Mouse (Mus musculus): Measurements from ENCODE around the gene Lbr. TPM values are rescaled to one million over a fixed set of nuclear protein-coding genes. Genes with fewer than 3 reads are reported as not detected.
A peak's percentile ranks its signal among the peaks of the same experiment; 100 is the strongest.
"Not testable (repeated sequence)": the region's sequence is repeated elsewhere in the genome, so short reads cannot be mapped to it uniquely, and the experiment has no call there.

Gene Lbr
- polyA plus RNA-seq, 1 experiment from 2014 or later, result 133 TPM

- Histone ChIP-seq H3K4me3 (replicated peaks) (no peak overlapping the region), H3K27ac (no peak overlapping the region), H3K4me1 (no peaks in the 10 kb centered on the region), H3K4me2 (no peak overlapping the region), H3K9ac (no peak overlapping the region), H3K36me3 (peaks cover 68% of the 10 kb centered on the region), H3K9me3 (no peaks in the 10 kb centered on the region), H3K27me3 (replicated peaks) (no peaks in the 10 kb centered on the region)
- no peak for ATAC-seq (ENCODE audit: insufficient read depth, low FRiP score, low read depth)
- 85% methylated on average over 5 of the region's 5 CpGs for whole genome bisulfite sequencing
Observed at GRCm38 (mm10) chr1:181832720-181833119, 10.1 kb downstream of the Lbr start.

DNA sequence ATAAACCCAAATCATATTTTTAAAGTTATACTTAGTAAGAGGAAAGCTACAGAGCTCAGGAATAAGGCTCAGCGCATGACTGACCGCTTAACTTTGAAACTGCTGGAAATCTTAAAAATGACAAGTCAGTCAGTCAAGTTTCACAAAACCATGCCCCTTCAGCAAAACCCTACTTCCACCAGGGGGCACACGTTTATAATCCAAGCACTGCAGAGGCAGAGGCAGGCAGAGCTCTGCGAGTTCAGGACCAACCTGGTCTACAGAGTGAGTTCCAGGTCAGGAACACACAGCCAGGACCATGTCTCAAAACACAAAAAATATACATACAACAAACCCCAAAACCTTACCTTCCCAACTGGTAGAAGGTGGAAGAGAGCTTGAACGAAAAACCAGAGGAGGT lies 14.5 kb downstream of the Lbr start:
- peaks cover 75% of the 10 kb centered on the region for H3K36me3 ChIP-seq
- no peak overlapping the region for H3K4me2 ChIP-seq
- 88% methylated on average over 5 of the region's 5 CpGs for WGBS
- H3K4me1 ChIP-seq, result no peaks in the 10 kb centered on the region
- H3K27ac ChIP-seq, result no peak overlapping the region
- no peak overlapping the region for H3K9ac ChIP-seq
- H3K27me3 ChIP-seq (replicated peaks), result no peaks in the 10 kb centered on the region
- H3K9me3 ChIP-seq, result no peaks in the 10 kb centered on the region
- ATAC-seq (ENCODE audit: insufficient read depth, low FRiP score, low read depth), result no peak
- H3K4me3 ChIP-seq (replicated peaks), result no peak overlapping the region

- Histone ChIP-seq H3K4me1 (no peaks in the 10 kb centered on the region), H3K36me3 (peaks cover 71% of the 10 kb centered on the region), H3K4me2 (no peak overlapping the region), H3K9me3 (no peaks in the 10 kb centered on the region), H3K27ac (no peak overlapping the region), H3K9ac (no peak overlapping the region), H3K4me3 (replicated peaks) (no peak overlapping the region), H3K27me3 (replicated peaks) (no peaks in the 10 kb centered on the region)
- 93% methylated on average over 7 of the region's 7 CpGs for WGBS
- ATAC-seq (ENCODE audit: insufficient read depth, low FRiP score, low read depth), result no peak
Observed at GRCm38 (mm10) chr1:181826716-181827115, 16.1 kb downstream of the Lbr start.

DNA sequence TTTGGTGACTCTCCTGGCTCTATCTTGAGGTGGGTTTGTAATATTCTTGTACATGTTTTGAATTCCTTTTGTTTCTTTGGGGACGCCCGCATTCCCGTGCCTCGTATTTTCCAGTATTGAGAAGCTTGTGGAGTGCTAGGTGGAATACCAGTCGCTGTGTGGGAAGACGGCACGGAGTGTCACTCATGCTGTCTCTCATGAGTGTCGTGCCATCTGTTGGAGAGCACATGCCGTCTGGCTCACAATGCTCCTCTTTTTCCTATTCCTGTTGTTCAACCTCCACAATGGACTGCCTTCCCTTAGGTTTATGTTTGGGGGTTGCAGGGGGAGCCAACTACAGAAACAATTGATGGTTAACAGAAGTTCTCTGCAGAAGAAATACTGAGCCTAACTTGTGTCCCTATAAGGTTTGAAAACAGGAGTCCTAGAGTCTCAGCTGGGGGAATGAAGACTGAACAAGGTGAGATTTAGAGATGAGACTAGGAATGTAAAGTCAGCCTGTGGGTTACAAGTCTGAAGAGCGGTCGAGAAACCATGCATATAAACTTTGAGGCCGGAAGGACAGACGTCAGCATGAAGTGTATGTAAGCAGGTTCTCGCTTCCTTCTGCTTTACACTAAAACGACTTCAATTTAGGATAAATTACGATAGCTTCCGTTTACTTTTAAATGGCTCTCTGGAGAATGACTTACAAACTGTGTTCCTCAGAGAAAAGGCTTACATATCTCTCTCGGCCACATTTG lies 31.2 kb downstream of the Lbr start:
- H3K4me2 ChIP-seq, result no peak overlapping the region
- 84% methylated on average over 18 of the region's 18 CpGs for WGBS

GRCm38 (mm10) chr1:181800667-181801066 lies 42.2 kb downstream of the Lbr start:
- H3K4me2 ChIP-seq, result no peak overlapping the region
- ATAC-seq (ENCODE audit: insufficient read depth, low FRiP score, low read depth), result no peak
- no peak overlapping the region for H3K4me3 ChIP-seq (replicated peaks)
- 79% methylated on average over 4 of the region's 4 CpGs for WGBS
- H3K27ac ChIP-seq, result no peak overlapping the region
- no peaks in the 10 kb centered on the region for H3K36me3 ChIP-seq
- no peak overlapping the region for H3K9ac ChIP-seq
- no peaks in the 10 kb centered on the region for H3K9me3 ChIP-seq
- no peaks in the 10 kb centered on the region for H3K4me1 ChIP-seq
- no peaks in the 10 kb centered on the region for H3K27me3 ChIP-seq (replicated peaks)

More for the DNA sequence above, 31.2 kb downstream of the Lbr start:
- Histone ChIP-seq H3K9ac (no peak overlapping the region), H3K36me3 (peaks cover 25% of the 10 kb centered on the region), H3K4me3 (replicated peaks) (no peak overlapping the region), H3K27ac (no peak overlapping the region), H3K9me3 (no peaks in the 10 kb centered on the region), H3K27me3 (replicated peaks) (no peaks in the 10 kb centered on the region), H3K4me1 (no peaks in the 10 kb centered on the region)
- no peak for ATAC-seq (ENCODE audit: insufficient read depth, low FRiP score, low read depth)

- no peak overlapping the region for H3K4me3 ChIP-seq (replicated peaks)
- no peak overlapping the region for H3K27ac ChIP-seq
- ATAC-seq (ENCODE audit: insufficient read depth, low FRiP score, low read depth), result no peak
- H3K9ac ChIP-seq, result no peak overlapping the region
- WGBS, result 83% methylated on average over 3 of the region's 3 CpGs
- no peaks in the 10 kb centered on the region for H3K36me3 ChIP-seq
- no peaks in the 10 kb centered on the region for H3K27me3 ChIP-seq (replicated peaks)
- H3K4me1 ChIP-seq, result no peaks in the 10 kb centered on the region
- no peak overlapping the region for H3K4me2 ChIP-seq
- H3K9me3 ChIP-seq, result no peaks in the 10 kb centered on the region
Observed at GRCm38 (mm10) chr1:181799911-181800310, 42.9 kb downstream of the Lbr start.

DNA sequence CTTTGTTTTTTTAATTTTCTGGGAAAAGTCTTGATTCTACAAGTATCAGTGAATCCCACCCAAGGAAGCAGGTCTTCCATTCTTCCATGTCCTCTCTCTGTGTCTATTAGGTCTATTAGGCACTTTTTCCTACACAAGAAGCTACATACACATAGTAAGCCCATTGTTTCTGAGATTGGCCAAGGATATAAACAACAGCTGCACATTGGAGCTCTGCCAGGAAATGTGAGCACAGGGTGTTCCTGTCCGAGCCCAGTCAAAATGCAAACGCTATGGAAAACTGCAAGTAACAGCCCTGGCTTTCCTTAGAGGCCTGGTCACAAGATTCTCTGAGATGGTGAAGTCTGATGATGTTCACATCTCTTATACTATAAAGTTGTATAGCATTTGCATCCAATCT lies 49.3 kb downstream of the Lbr start:
- WGBS, result 16% methylated on average over 2 of the region's 2 CpGs
- no peaks in the 10 kb centered on the region for H3K9me3 ChIP-seq
- H3K27ac ChIP-seq, result 0 out of 2 replicates have a peak overlapping the region, but pooled peaks have one; percentile 48
- no peak overlapping the region for H3K4me3 ChIP-seq (replicated peaks)
- no peak overlapping the region for H3K4me2 ChIP-seq
- H3K27me3 ChIP-seq (replicated peaks), result no peaks in the 10 kb centered on the region
- H3K9ac ChIP-seq, result no peak overlapping the region
- no peak; the same call in 1 of the 2 replicates for ATAC-seq (ENCODE audit: insufficient read depth, low FRiP score, low read depth)
- no peaks in the 10 kb centered on the region for H3K36me3 ChIP-seq
- no peaks in the 10 kb centered on the region for H3K4me1 ChIP-seq

DNA sequence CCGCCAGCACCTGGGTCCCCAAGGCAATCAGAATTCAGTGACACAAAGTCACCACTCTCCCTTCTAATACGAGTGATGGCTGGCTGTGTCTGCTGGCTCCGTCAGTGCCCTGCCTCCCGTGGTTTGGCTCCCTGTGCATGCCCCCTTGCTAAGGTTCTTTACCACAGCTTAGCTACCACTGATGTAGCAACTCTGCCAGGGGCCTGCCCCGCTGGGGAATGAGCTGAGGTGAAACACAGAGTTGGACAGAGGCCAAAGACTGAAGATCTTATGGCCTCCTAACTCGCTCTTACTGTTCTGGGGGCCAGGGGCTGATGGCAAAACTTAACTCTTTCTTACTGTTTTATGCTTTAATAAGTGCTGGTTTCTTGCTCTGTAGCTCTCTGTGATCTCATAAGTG lies 52.9 kb downstream of the Lbr start:
- ATAC-seq (ENCODE audit: insufficient read depth, low FRiP score, low read depth), result no peak
- no peaks in the 10 kb centered on the region for H3K27me3 ChIP-seq (replicated peaks)
- no peak overlapping the region for H3K27ac ChIP-seq
- H3K4me2 ChIP-seq, result no peak overlapping the region
- H3K4me1 ChIP-seq, result no peaks in the 10 kb centered on the region
- no peaks in the 10 kb centered on the region for H3K36me3 ChIP-seq
- no peak overlapping the region for H3K9ac ChIP-seq
- WGBS, result 36% methylated on average over 6 of the region's 6 CpGs
- no peaks in the 10 kb centered on the region for H3K9me3 ChIP-seq
- H3K4me3 ChIP-seq (replicated peaks), result no peak overlapping the region

- not testable (repeated sequence) for H3K27ac ChIP-seq; H3K4me1 ChIP-seq; H3K4me3 ChIP-seq (replicated peaks); H3K4me2 ChIP-seq; ATAC-seq (ENCODE audit: insufficient read depth, low FRiP score, low read depth); H3K9me3 ChIP-seq; H3K9ac ChIP-seq; H3K27me3 ChIP-seq (replicated peaks); H3K36me3 ChIP-seq
- 95% methylated on average over 11 of the region's 11 CpGs for WGBS
Observed at GRCm38 (mm10) chr1:181782600-181782999, 60.2 kb downstream of the Lbr start.

DNA sequence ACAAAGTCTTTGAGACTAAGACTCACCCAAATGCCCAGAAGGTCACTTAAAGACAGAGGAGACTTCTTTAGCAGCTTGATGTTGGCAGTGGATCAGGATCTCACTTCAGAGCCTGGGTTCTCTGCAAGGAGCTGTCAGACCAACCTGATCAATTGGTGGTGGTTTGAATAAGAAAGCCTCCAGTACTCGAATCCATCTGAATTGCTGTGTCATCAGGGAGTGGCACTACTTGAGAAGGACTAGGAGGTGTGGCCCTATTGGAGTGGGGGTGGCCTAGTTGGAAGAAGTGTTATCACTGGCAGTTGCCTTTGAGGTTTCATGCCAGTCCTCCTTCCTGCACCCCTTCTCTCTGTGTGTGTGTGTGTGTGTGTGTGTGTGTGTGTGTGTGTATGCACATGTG lies 66.3 kb downstream of the Lbr start:
- no peak for ATAC-seq (ENCODE audit: insufficient read depth, low FRiP score, low read depth)
- no peak overlapping the region for H3K9ac ChIP-seq
- 56% methylated on average over 1 of the region's 1 CpGs for WGBS

DNA sequence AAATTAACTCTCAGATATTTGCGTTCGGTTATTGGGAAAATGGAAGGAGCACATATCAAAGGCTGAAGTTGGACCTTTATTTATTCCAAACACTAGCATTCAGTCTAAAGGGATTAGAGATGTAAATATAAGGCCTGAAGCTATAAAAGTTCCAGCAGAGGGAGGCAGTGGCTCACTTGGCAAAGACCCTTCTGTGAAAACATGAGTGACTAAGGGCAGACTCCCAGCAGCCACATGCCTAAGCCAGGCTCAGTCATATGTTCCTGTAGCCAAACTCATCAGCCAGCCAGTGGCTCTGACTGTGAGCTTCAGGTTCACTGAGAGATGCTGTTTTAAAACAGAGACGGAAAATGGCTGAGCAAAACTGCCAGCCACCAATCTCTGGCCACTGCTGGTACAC lies 71.0 kb downstream of the Lbr start:
- no peak overlapping the region for H3K4me3 ChIP-seq (replicated peaks)
- 91% methylated on average over 3 of the region's 3 CpGs for WGBS
- no peak overlapping the region for H3K4me2 ChIP-seq
- H3K27ac ChIP-seq, result no peak overlapping the region
- H3K36me3 ChIP-seq, result no peaks in the 10 kb centered on the region
- no peak overlapping the region for H3K9ac ChIP-seq
- no peaks in the 10 kb centered on the region for H3K4me1 ChIP-seq
- no peak for ATAC-seq (ENCODE audit: insufficient read depth, low FRiP score, low read depth)
- H3K27me3 ChIP-seq (replicated peaks), result no peaks in the 10 kb centered on the region
- H3K9me3 ChIP-seq, result no peaks in the 10 kb centered on the region

More for the DNA sequence above, 66.3 kb downstream of the Lbr start:
- H3K27me3 ChIP-seq (replicated peaks), result no peaks in the 10 kb centered on the region
- H3K36me3 ChIP-seq, result no peaks in the 10 kb centered on the region
- no peak overlapping the region for H3K4me3 ChIP-seq (replicated peaks)
- no peaks in the 10 kb centered on the region for H3K4me1 ChIP-seq
- H3K9me3 ChIP-seq, result no peaks in the 10 kb centered on the region
- H3K27ac ChIP-seq, result no peak overlapping the region
- H3K4me2 ChIP-seq, result no peak overlapping the region

DNA sequence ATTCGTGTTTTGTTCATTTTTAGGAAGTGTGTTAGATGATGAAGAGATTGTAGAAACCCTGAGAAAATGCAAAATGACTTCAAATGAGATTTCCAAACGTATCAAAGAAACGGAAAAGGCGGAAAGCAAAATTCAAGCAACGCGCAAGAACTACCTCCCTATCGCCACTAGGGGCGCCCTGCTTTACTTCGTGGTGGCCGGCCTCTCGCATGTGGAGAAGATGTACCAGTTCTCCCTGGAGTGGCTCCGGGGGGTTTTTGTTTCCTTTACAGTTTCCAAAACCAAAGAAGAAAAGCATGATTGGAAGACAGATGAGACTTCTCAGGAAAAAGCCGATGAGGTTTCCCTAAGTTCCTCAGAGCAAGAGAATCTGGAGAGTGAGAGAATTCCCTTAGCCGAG lies 73.5 kb downstream of the Lbr start:
- no peak overlapping the region for H3K4me3 ChIP-seq (replicated peaks)
- H3K27ac ChIP-seq, result no peak overlapping the region
- no peak for ATAC-seq (ENCODE audit: insufficient read depth, low FRiP score, low read depth)
- no peaks in the 10 kb centered on the region for H3K36me3 ChIP-seq
- no peaks in the 10 kb centered on the region for H3K27me3 ChIP-seq (replicated peaks)
- no peak overlapping the region for H3K9ac ChIP-seq
- H3K9me3 ChIP-seq, result no peaks in the 10 kb centered on the region
- H3K4me1 ChIP-seq, result no peaks in the 10 kb centered on the region
- 57% methylated on average over 14 of the region's 14 CpGs for WGBS
- H3K4me2 ChIP-seq, result no peak overlapping the region

Measured in stomach, embryonic 15.5 days (tissue).